Mouse (Mus musculus): ENCODE measurements at regions not wholly inside any gene's neighbourhood (a gene's known extent, or its start where the extent isn't known, plus 50 kb on each side); places are given as distances from the start of the nearest gene placed in this dataset.

DNA sequence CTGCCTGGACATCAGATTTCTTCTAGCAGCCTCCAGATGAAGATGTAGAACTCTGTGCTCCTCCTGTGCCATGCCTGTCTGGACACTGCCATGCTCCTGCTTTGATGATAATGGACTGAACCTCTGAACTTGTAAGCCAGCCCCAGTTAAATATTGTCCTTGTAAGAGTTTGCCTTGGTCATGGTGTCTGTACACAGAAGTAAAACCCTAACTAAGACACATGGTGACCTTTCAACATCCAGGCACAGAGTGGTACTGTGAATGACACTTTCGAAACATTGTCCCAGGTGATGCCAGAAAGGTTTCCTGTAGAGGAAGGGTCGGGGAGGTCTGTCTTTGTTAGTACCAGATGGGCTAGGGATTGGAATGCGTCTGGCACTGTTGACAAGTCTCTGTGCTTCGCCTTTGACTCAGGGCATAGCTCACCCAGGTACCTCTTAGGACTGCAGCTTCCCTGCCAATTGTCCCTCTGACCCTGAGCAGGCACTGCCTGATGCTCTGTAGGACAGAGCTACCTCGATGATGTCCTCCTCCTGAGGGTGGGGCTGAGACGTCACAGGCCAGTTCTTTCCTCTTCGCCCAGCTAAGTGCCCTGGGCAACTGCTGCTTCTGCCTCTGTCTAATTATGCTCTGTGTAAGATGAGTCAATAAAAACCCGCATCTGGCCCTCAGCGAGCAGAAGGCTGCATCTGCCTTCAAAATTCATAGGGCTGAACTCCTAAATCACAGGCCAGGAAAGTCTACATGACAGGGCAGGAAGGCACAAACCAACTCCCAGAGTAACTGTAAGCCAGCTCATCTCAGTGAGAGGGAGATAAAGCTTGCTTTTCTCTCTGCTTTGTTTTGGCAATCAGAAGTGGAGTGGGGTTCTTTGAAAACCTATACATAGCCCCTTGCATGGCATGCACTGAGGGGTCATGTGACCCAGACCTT, 254.0 kb downstream of the Cdh26 start:
- TF ChIP-seq CTCF (IDR thresholded peaks at IDR 0.05; ENCODE audit: low read depth) (no peak), EP300 (optimal IDR thresholded peaks at IDR 0.05) (no peak)
